Mouse (Mus musculus) right cerebral cortex, adult 2 months (tissue): Measurements from ENCODE around the gene Lcmt1.

ENCODE experiments used
- DNase-seq, 2 experiments: peaks; one replicate each; pipeline ENCODE4 v3.0.0; 2021 to 2022; ENCODE audit warnings: low spot score in 2 of 2

The Lcmt1 gene

DNA sequence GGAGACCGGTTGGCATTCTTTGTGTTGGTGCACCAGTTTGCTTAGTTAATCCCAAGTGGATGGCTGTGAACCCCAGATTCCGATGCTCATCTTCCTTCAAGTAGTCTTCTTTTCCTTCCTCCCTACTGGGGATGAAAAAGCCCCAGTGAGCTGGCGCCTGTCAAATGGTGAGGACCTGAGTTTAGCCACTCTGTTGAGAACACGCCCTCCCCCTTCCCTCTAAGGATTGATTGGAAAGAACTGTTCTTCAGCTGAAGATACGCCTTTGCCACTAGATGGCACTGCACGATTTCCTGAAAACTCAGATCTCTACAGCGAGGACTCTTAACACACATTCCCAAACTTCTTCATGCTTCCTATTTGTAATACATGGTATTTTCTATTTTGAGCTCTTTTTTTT lies 29.2 kb downstream of the Lcmt1 start:
- peak; percentile 57 to 62 for DNase-seq

DNA sequence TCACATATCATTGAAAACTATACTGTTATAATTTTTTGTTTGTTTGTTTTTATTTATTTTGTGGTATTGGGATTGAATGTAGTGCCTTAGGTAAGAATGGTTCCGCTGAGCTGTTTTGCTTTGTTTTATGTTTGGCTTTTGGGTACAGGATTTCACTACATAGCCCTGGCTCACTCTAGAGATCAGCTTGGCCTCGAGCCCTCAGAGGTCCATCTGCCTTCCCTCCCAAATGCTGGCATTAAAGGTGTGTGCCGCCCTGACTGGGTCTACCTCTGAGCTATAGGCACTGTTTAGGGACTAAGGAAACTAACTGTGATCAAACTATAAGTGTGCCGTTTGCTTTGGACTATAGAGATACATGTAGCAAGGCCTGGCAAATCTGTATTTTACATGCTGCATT lies 29.7 kb downstream of the Lcmt1 start:
- no peak for DNase-seq

DNA sequence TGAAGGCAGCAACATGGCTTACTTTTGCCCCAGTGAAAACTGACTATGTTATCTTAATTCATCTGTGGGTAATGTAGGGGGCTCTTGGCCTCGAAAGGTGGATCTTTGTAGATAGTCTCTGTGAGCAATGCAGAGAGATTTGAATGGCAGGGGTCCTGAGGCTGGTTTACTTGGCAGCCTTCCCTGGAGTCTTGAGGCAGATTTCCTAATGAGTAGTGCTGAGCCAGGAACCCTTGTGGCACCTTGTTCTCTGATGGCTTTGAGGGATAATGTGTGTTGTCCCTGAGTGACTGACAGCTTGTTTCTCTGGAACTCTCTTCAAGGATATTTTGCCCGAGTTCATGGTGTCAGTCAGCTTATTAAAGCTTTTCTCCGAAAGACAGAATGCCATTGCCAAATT lies 31.5 kb downstream of the Lcmt1 start:
- DNase-seq: no peak

DNA sequence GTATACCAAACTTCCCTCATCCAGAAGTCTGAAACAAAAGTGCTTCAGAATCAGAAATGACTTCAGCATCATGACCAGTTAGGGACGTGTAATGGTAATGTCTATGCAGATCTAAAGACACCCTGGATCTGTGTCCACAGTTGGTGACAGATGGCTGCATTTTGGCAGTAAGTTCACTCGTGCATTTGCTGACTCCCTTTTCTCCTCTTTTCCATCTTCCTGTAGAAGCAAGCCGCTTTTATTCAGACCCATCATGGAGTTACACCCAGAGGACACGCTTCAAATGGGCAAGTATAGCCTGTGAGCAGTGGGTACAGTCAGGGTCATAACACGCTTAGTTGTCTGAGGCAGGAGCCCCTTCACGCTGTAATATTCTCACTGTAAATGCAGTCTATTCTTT lies 34.6 kb downstream of the Lcmt1 start:
- DNase-seq: no peak

DNA sequence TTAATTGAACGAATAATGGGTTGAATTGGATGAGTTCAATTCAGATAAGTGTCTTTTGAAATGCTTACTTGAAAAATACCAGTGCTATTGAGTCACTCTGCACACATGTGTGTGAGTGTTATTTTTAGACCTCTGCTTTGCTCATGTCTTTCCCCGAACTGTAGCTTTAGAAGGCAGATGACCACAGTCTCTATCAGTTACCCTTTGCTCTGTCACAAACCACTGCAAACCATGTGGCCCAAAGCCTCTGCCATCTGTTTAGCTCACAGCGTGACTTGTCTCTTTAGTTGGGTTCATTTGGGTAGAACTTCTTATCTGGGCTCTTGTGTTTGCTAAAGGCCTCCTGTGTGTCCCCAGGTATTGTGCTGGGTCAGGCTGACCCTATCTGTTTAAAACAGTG lies 36.0 kb downstream of the Lcmt1 start:
- DNase-seq: no peak

DNA sequence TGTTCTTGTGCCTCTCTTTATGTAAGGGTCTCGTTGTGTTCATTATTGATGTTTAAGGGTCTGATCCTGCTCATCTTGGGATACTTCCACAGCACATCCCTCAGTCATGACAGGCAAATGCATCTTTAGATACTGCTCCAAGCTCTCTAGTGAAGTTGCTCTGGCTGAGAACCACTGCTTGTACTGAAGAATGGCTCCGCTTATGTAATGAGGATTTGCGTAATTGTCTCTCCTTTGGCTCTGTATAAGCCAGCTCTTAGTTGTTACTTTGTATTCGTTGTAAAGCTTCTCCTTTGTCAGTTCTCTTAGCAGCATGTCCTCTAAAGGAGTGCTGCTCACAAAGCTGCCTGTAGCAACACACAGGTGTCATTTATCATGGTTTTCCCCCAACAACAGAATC lies 37.4 kb downstream of the Lcmt1 start:
- no peak for DNase-seq

DNA sequence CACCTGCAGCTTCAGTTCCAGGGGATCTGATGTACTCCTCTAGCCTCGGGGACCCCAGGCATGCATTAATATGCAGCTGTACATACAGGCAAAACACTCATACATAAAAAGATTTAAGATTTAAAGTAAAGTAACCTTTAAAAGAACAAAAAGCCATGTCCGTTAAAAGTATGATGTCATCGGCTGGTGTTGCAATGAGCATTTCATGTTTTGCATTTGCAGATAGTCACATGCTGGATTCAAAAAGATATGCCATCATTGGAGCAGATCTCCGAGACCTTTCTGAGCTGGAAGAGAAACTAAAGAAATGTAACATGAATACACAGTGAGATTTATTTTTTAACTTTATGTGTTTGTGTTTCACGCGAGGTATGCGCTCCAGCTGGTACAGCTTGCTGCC lies 40.9 kb downstream of the Lcmt1 start:
- DNase-seq: no peak

DNA sequence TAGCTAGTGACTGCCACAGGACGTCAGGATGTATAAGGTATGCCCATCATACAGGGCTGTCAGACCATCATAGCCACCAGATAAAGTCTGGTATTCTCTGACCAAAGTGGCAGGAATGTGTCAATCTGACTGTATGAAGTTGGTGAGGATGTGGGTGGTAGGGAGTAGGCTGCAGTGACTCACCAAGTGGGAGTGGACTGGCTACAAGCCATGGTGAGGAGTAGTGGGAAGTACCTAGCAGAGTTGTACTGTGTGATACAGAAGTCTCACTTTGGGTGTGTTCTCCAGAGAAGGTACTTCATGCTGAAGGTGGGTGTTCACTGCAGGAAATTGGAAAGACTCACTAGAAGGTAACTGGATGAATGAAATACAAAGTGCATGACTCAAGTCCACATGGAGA lies 41.5 kb downstream of the Lcmt1 start:
- peak; percentile 79 to 80 for DNase-seq

DNA sequence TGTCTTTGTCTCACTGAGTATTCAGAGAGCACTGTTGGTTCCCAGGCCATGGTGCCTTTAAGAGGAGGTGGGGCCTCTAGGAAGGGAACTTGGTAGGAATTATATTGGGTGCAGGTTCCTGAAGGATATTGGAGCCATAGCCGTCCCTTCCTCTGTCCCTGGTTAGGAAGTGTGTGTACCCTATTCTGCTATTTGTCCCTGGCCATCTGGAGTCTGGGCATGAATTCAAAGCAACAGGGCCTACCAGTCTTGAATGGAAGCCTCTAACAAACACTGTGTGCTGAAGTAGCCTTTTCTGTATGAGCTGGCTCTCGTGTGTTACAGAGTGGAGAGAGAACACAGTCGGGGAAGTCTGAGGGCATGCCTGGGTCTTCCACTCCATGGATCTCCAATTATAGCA lies 42.6 kb downstream of the Lcmt1 start:
- DNase-seq: no peak

DNA sequence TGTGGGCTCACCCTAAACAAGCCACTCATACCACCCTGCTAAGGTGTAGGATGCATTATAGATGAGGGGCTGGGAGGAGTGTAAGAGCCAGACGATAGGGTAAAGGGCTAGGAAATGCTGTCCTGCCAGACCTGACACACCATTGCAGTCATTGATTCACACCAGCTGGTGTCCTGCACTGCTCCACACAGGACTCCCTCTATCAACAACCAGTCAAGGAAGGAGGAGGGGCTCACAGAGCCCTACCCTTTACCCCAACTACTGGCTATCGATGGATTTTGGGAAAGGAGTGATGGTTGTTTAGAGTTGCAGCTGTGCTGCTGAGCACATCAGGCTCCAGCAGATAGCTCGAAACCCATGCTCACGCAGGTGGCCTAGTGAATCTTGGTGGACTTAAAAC lies 47.2 kb downstream of the Lcmt1 start:
- no peak for DNase-seq

DNA sequence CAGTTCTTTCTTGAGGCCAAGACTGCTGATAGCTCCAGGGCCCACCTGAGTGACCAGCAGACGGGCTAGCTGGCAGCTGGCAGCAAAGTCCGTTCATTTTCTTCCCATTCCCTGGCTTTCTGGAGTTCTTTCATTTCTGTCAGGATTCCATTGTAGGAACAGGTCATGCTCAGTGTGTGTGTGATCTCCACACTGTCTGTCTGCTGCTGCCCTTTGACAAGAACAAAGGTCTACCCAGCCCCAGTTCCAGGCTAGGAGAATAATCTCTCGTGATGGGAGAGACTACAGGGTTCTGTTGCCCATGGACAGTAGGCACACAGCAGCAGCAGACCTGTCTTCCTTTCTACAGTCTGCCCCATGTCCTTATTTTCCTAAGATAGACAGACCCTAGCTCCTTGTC lies 48.1 kb downstream of the Lcmt1 start:
- DNase-seq: no peak

DNA sequence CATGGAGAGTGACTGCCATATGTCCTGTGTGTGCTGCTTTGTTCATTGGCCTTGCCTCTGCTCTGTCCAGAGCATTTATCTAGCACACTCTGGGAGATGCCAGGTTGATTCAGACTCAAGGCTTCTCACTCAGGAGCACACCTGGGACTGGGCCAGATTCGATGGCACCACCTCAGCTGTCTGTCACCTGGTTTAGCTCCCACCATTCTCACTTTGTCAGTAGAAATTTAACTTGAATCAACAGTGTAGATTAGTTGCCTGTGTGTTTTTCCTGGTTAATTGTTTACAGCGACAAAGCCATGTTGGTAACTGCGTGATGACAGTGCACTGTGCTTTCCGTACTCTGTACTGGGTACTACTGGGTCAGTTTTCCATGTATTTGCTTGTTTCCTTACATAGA lies 50.4 kb downstream of the Lcmt1 start:
- DNase-seq: no peak

DNA sequence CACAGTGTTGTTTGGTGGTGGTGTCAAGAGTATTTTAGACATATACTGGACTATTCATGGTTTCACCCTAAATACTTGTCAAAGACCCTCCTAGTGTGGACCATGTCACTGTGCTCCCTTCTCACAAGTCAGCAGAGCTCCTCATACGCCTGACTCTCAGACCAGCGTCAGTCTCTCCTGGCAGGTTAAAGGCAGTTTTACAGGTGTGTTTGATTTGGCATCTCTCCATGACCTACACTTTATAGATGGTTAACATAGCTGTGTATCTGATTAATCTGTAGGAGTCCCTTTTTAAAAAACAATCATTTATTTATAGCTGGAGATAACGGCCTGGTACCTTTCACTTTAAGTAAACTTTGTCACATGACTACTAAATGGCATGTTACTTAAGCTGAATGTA lies 52.4 kb downstream of the Lcmt1 start:
- DNase-seq: no peak

DNA sequence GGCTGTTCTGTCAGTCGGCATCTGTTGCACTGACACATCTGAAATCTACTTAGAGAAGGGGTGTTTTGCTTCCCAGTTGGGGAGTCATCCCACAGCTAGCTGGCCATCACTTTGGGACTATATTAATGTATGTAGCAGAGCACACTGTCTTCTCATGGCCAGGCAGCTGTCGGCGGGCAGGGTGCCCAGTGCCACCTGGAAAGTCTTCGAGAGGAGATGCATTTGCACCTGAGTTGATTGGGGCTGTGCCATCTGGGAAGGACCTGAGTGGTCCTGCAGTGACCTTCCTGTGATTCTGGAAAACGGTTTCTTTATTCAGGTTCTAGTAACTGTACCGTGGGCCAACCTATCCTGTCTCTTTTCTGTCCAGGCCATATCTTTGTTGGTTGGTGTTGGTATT lies 54.7 kb downstream of the Lcmt1 start:
- no peak for DNase-seq

DNA sequence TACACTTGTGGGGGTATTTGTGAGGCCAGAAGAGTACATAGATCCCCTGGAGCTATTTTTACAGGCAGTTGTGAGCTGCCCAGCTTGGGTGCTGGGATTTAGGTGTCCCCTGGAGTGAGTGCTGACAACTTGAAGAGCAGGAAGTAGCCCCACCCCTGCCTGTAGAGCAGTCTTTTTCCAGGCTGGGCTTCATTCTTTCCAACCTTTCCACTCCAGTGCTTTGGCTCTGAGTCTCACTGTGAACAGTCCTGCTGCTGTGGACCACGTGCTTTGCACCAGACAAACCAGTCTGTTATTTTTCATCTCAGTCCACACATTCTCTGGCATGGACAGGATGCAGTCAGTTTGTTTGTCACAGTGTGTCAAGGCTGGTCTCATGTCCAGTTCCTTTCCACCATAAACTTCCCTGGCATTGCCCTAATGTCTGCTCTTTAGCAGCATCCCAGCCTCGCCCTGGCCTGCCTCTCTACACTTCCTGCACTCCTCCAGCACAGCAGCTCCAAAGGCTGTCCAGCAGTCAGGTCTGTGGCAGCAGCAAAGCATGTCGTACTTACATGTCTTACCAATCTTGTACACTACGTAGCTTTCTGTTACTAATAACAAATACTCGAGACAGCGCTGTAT lies 55.7 kb downstream of the Lcmt1 start:
- DNase-seq: no peak

DNA sequence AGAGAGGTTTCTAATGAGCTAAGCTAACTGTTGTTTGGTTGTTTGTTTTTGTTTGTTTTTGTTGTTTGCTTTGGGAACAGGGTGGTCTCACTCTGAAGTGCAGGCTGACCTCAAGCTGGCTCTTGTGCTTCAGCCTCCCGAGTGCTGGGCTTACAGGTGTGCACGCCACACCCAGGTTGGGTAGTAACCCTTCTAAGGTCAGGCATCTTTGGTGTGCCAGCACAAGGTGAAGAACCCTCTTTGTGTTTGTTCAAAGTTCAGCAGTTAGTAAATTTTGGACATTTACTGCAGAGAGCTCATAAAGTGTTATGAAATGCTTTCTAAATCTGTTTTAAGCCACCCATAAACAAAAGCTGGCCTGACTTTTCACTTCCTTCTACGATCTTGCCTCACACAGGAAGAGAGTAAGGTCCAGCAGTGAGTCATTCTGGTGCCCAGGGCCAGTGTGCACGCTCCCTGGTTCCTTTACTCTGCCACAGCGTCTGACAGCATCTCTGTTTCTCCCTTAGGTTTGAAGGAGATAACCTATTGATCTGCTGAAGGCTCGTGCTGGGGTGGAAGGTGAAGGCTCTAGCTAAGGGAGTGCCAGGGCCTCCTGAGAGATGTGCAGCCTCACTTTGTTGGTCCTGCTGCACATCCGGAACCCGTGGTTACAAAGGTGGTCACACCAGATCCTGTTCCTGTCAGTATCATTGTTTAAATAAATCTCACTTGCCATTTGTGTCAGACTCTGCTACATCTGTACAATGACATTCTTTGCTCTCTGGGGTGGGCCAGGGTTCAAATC lies 60.2 kb downstream of the Lcmt1 start:
- no peak for DNase-seq

DNA sequence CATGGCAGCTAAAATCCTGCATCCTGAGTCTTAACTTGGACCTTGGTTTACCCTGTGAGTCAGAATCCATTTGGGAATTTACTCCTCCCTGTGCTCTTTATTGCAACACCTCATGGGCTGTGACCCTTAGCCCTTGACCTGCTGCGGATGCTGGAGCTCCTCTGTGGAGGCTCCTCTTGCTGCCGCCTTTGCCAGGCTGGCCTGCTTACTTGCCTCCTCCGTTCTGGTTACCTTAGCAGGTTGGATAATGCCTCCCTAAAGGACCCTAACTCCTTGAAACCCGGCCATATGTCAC lies 60.8 kb downstream of the Lcmt1 start:
- no peak for DNase-seq

DNA sequence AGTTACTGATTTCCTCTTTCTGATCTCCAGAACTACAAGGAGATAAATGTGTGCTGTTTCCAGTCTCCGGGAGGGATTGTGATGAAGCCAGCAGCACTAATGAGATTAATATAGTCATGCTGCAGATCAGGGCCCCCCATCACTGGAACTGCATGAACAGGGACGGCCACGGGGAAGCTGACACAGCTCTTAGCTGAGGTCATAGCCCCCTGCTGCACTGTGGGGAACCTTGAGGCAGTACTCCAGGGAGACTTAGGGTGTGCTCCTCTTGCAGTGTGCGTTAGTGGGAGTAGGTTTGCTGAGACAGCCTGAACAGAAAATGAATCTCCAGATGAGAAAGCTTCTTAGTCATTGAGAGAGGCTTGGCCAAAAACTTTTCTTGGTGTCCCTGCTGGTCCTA lies 61.6 kb downstream of the Lcmt1 start:
- no peak for DNase-seq

DNA sequence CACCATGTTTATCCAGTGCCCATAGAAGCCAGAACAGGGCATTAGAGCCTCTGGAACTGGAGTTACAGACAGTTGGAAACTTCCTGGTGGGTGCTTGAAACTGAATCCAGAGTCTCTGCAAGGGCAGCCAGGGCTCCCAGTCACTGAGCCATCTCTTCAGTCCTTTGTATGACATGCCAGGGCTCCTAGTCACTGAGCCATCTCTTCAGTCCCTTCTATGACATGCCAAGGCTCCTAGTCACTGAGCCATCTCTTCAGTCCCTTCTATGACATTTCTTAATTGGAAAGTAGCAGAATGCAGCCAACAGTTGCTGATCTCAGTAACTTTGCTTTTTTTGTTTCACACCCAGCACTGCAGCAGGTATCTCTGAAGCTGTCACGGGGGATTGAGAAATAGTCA lies 72.5 kb downstream of the Lcmt1 start:
- no peak for DNase-seq

DNA sequence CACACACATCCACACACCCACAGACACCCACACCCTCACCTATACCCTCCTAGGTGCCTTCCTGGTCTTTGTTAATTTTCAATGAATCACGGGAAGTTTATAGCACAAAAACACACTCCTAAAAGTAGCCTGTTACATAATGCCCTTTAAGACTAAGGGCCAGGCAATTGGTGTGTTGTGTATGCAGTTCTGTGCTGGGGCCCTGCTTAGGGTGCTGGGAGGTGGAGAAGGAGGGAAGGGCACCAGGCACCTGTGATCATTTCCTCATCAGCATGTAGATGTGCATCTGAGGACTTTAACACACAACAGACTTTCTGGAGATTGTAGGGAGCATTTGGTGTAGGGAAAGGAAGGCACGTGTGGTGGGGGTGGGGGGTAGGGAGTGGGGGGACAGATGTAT lies 79.2 kb downstream of the Lcmt1 start:
- no peak for DNase-seq

DNA sequence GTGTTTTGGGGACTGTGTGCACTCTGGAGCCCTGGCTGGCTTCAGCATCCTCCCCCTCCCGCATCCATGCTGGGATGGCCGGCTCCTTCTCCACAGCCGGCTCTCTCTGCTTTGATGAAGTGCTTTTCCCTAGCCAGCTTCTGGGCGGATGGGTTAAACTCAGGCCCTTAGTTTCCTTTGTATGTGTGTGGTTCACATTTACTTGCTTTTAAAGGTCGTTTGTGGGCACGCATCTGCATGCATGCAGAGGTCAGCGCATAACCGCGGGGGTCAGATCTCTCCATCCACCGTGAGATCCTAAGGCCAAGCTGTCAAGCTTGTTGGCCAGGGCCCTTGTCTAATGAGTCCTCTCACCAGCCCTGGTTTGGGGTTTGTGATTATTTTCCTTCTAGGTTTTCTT lies 80.1 kb downstream of the Lcmt1 start:
- DNase-seq: no peak

DNA sequence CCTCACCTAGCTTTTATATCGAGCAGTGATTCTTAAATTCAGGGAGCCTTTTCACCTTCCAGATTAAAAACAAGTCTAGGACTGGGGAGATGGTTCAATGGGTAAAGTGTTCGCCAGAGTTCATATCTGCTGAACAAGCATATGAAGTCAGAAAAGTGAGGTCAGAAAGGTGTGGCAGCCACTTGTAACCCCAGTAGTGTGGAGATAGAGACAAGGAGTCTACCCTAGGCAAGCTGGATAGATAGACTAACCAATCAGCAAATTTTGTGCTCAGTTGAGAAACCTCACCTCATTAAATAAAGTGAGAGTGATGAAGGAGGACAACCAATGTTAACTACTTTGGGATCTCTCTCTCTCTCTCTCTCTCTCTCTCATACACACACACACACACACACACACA lies 80.9 kb downstream of the Lcmt1 start:
- DNase-seq: no peak

DNA sequence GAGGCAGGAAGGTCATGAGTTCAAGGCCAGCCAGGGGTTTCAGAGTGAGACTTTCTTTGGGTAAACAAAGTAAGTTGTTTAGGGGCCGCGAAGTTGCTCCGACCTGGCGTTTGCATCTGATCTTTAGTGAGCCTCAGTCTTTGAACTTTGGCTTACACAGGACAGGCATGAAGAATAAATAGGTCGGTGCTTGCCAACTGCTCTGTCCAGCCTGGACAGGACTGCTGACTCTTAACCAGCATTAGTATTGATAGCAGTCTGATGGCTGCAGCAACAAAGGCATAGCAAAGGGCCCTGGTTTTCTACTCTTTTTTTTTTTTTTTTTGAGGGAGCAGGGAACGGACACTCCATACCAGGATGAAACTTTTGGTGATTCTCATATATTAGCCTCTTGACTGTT lies 83.0 kb downstream of the Lcmt1 start:
- no peak for DNase-seq

DNA sequence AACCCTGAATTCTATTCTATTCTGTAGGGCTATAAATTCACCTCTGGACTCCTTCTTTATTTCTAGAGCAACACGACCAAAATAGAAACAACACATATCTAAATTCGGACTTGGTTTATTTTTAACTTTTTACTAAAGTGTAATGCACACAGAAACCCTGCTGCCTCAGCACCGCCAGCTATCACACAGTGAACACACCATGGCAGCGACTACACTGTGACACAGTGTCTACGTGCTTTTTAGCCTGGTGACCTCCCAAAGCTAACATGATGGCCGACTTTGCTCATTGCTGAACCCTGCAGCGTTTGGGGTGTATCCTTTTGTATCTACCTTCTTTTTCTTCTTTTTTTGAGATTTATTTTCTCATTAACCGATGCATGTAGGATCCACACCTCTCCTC lies 83.5 kb downstream of the Lcmt1 start:
- no peak for DNase-seq
